Mouse (Mus musculus): ENCODE data around the gene Pax7. TPM values are rescaled to one million over a fixed set of nuclear protein-coding genes. Genes with fewer than 3 reads are reported as not detected.

The Pax7 gene
- total RNA-seq, 1 experiment = 0.09 TPM

GRCm38 (mm10) chr4:139824572-139825325 is 8.6 kb downstream of the Pax7 start:
- no peaks in the 10 kb centered on the region for H3K36me3 ChIP-seq (ENCODE audit: control insufficient read depth, insufficient read depth, low read length, poor library complexity, severe bottlenecking)
- in situ Hi-C loops (cut with MboI; ENCODE audit: low sequenced_read_pairs in 2 of 2, unreplicated experiment in 2 of 2) = loop anchor here in 1 of 2 experiments (25.0 kb wide), 1 partner anchor 1362 kb away; the partner anchor contains the start of gene Camk2n1
- H3K9ac ChIP-seq (ENCODE audit: insufficient read depth, low read depth, low read length, poor library complexity, severe bottlenecking) = no peak overlapping the region
- no peak for DNase-seq (ENCODE audit: low read depth, low spot score)
- no peak overlapping the region for H3K27ac ChIP-seq (ENCODE audit: insufficient read depth, low read depth, low read length, poor library complexity, severe bottlenecking)
- H3K4me1 ChIP-seq (ENCODE audit: control insufficient read depth in 2 of 2, insufficient read depth in 2 of 2, low read length in 2 of 2, poor library complexity in 1 of 2) = peaks cover 0 to 8% of the 10 kb centered on the region in 2 experiments; a peak in 2 of 4 replicates
- H3K9me3 ChIP-seq (ENCODE audit: control insufficient read depth, insufficient read depth, low read depth, low read length) = no peaks in the 10 kb centered on the region
- TF ChIP-seq HCFC1 (IDR thresholded peaks at IDR 0.05; ENCODE audit: borderline replicate concordance, insufficient read depth, low read length) (no peak), ZC3H11A (IDR thresholded peaks at IDR 0.05; ENCODE audit: borderline replicate concordance, low read depth, low read length) (no peak), CHD2 (IDR thresholded peaks at IDR 0.05; ENCODE audit: low read depth, low read length) (no peak), MAFK (IDR thresholded peaks at IDR 0.05; ENCODE audit: insufficient read depth, low read depth, low read length) (no peak), ZNF384 (IDR thresholded peaks at IDR 0.05; ENCODE audit: low read depth, low read length) (no peak)
- no peak overlapping the region for H3K4me3 ChIP-seq (ENCODE audit: insufficient read depth in 1 of 2, low read depth in 1 of 2, low read length in 2 of 2, poor library complexity in 1 of 2, severe bottlenecking in 1 of 2)

GRCm38 (mm10) chr4:139823870-139824472 is 9.4 kb downstream of the Pax7 start:
- Histone ChIP-seq H3K4me1 (ENCODE audit: control insufficient read depth in 2 of 2, insufficient read depth in 2 of 2, low read length in 2 of 2, poor library complexity in 1 of 2) (peaks cover 0 to 10% of the 10 kb centered on the region in 2 experiments; a peak in 2 of 4 replicates), H3K9ac (ENCODE audit: insufficient read depth, low read depth, low read length, poor library complexity, severe bottlenecking) (no peak overlapping the region), H3K27ac (ENCODE audit: insufficient read depth, low read depth, low read length, poor library complexity, severe bottlenecking) (no peak overlapping the region), H3K36me3 (ENCODE audit: control insufficient read depth, insufficient read depth, low read length, poor library complexity, severe bottlenecking) (no peaks in the 10 kb centered on the region), H3K4me3 (ENCODE audit: insufficient read depth in 1 of 2, low read depth in 1 of 2, low read length in 2 of 2, poor library complexity in 1 of 2, severe bottlenecking in 1 of 2) (no peak overlapping the region), H3K9me3 (ENCODE audit: control insufficient read depth, insufficient read depth, low read depth, low read length) (no peaks in the 10 kb centered on the region)
- in situ Hi-C loops (cut with MboI; ENCODE audit: low sequenced_read_pairs in 2 of 2, unreplicated experiment in 2 of 2) = no loop called here
- TF ChIP-seq ZNF384 (IDR thresholded peaks at IDR 0.05; ENCODE audit: low read depth, low read length) (no peak), CHD2 (IDR thresholded peaks at IDR 0.05; ENCODE audit: low read depth, low read length) (no peak), MAFK (IDR thresholded peaks at IDR 0.05; ENCODE audit: insufficient read depth, low read depth, low read length) (no peak), HCFC1 (IDR thresholded peaks at IDR 0.05; ENCODE audit: borderline replicate concordance, insufficient read depth, low read length) (no peak), ZC3H11A (IDR thresholded peaks at IDR 0.05; ENCODE audit: borderline replicate concordance, low read depth, low read length) (no peak)
- DNase-seq (ENCODE audit: low read depth, low spot score) = no peak

GRCm38 (mm10) chr4:139823138-139823869 is 10.0 kb downstream of the Pax7 start:
- no peaks in the 10 kb centered on the region for H3K36me3 ChIP-seq (ENCODE audit: control insufficient read depth, insufficient read depth, low read length, poor library complexity, severe bottlenecking)
- TF ChIP-seq MAFK (IDR thresholded peaks at IDR 0.05; ENCODE audit: insufficient read depth, low read depth, low read length) (no peak), HCFC1 (IDR thresholded peaks at IDR 0.05; ENCODE audit: borderline replicate concordance, insufficient read depth, low read length) (no peak), ZC3H11A (IDR thresholded peaks at IDR 0.05; ENCODE audit: borderline replicate concordance, low read depth, low read length) (no peak), ZNF384 (IDR thresholded peaks at IDR 0.05; ENCODE audit: low read depth, low read length) (no peak), CHD2 (IDR thresholded peaks at IDR 0.05; ENCODE audit: low read depth, low read length) (no peak)
- H3K4me1 ChIP-seq (ENCODE audit: control insufficient read depth in 2 of 2, insufficient read depth in 2 of 2, low read length in 2 of 2, poor library complexity in 1 of 2) = peaks cover 0 to 7% of the 10 kb centered on the region in 2 experiments; a peak in 2 of 4 replicates
- in situ Hi-C loops (cut with MboI; ENCODE audit: low sequenced_read_pairs in 2 of 2, unreplicated experiment in 2 of 2) = no loop called here
- H3K9me3 ChIP-seq (ENCODE audit: control insufficient read depth, insufficient read depth, low read depth, low read length) = no peaks in the 10 kb centered on the region
- H3K9ac ChIP-seq (ENCODE audit: insufficient read depth, low read depth, low read length, poor library complexity, severe bottlenecking) = no peak overlapping the region
- no peak overlapping the region for H3K27ac ChIP-seq (ENCODE audit: insufficient read depth, low read depth, low read length, poor library complexity, severe bottlenecking)
- H3K4me3 ChIP-seq (ENCODE audit: insufficient read depth in 1 of 2, low read depth in 1 of 2, low read length in 2 of 2, poor library complexity in 1 of 2, severe bottlenecking in 1 of 2) = no peak overlapping the region
- no peak for DNase-seq (ENCODE audit: low read depth, low spot score)

- in situ Hi-C loops (cut with MboI; ENCODE audit: low sequenced_read_pairs in 2 of 2, unreplicated experiment in 2 of 2) = no loop called here
Measured at GRCm38 (mm10) chr4:139822214-139823137, 10.9 kb downstream of the Pax7 start.

More at GRCm38 (mm10) chr4:139822214-139823137, 10.9 kb downstream of the Pax7 start:
- Histone ChIP-seq H3K36me3 (ENCODE audit: control insufficient read depth, insufficient read depth, low read length, poor library complexity, severe bottlenecking) (no peaks in the 10 kb centered on the region), H3K9me3 (ENCODE audit: control insufficient read depth, insufficient read depth, low read depth, low read length) (no peaks in the 10 kb centered on the region), H3K27ac (ENCODE audit: insufficient read depth, low read depth, low read length, poor library complexity, severe bottlenecking) (no peak overlapping the region), H3K4me1 (ENCODE audit: control insufficient read depth in 2 of 2, insufficient read depth in 2 of 2, low read length in 2 of 2, poor library complexity in 1 of 2) (peaks cover 0 to 11% of the 10 kb centered on the region in 2 experiments; a peak in 2 of 4 replicates), H3K4me3 (ENCODE audit: insufficient read depth in 1 of 2, low read depth in 1 of 2, low read length in 2 of 2, poor library complexity in 1 of 2, severe bottlenecking in 1 of 2) (no peak overlapping the region; a peak in 1 of 4 replicates), H3K9ac (ENCODE audit: insufficient read depth, low read depth, low read length, poor library complexity, severe bottlenecking) (no peak overlapping the region)
- DNase-seq (ENCODE audit: low read depth, low spot score) = no peak
- TF ChIP-seq MAFK (IDR thresholded peaks at IDR 0.05; ENCODE audit: insufficient read depth, low read depth, low read length) (no peak), HCFC1 (IDR thresholded peaks at IDR 0.05; ENCODE audit: borderline replicate concordance, insufficient read depth, low read length) (no peak), ZC3H11A (IDR thresholded peaks at IDR 0.05; ENCODE audit: borderline replicate concordance, low read depth, low read length) (no peak), ZNF384 (IDR thresholded peaks at IDR 0.05; ENCODE audit: low read depth, low read length) (no peak), CHD2 (IDR thresholded peaks at IDR 0.05; ENCODE audit: low read depth, low read length) (no peak)

Measured in ES-E14 (cell line).